Mouse (Mus musculus): ENCODE measurements at regions not wholly inside any gene's neighbourhood (a gene's known extent, or its start where the extent isn't known, plus 50 kb on each side); places are given as distances from the start of the nearest gene placed in this dataset. TPM values are rescaled to one million over a fixed set of nuclear protein-coding genes. Genes with fewer than 3 reads are reported as not detected.

Small RNA genes in the stretch of these regions (microRNA-seq; reads per million reads assigned to microRNA genes)
- gene Gm25025, result not detected

All from limb, embryonic 13.5 days (tissue).